Mouse (Mus musculus): Measurements from ENCODE around the gene Pitx1. TPM values are rescaled to one million over a fixed set of nuclear protein-coding genes. Genes with fewer than 3 reads are reported as not detected.

Pitx1 gene
- total and polyA plus RNA-seq, 2 experiments = not detected

DNA sequence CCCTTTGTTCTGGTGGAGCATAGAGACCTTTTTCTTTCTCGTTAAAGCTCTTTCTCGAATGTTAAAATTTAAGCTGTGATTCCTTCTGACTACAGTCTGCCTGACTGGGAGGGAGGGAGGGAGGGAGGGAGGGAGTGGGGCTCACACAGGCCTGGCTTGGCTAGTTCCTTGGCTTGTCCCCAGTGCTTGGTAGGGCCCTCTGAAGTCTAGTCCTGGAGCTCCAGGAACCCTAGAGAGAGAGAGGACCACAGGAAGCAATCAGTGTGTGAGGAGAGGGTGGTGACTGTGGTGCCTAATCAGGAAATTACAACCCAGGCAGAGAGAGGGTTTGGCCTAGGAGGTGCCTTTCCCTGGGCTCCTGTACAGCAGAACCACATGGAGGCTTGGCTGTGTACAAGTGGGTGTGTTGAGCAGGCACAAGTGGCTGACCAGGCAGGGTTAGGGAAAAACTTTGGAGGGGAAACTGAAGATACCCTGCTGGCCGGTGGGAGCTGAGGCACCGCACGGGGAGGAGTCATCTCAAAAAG lies 22.4 kb downstream of the Pitx1 start:
- TF ChIP-seq CTCF (IDR thresholded peaks at IDR 0.05; ENCODE audit: low read depth, low read length) (no peak), POLR2A (IDR thresholded peaks at IDR 0.05; ENCODE audit: extremely low read depth, insufficient read depth, low read length) (no peak)
- no peaks in the 10 kb centered on the region for H3K27me3 ChIP-seq (ENCODE audit: control insufficient read depth, insufficient read depth, low read length)

GRCm38 (mm10) chr13:55810947-55811346 lies 25.0 kb downstream of the Pitx1 start:
- Histone ChIP-seq H3K79me2 (ENCODE audit: control insufficient read depth, insufficient read depth, low read length) (no peaks in the 10 kb centered on the region), H3K36me3 (ENCODE audit: control insufficient read depth, insufficient read depth, low read length) (no peaks in the 10 kb centered on the region), H3K9ac (ENCODE audit: low read depth, low read length) (no peak overlapping the region), H3K27ac (replicated peaks; ENCODE audit: insufficient read depth, low read depth, low read length) (no peak overlapping the region), H3K4me3 (ENCODE audit: insufficient read depth, low read depth, low read length) (no peak overlapping the region), H3K4me1 (ENCODE audit: control insufficient read depth, insufficient read depth, low read length) (peaks cover 16% of the 10 kb centered on the region), H3K27me3 (ENCODE audit: control insufficient read depth, insufficient read depth, low read length) (no peaks in the 10 kb centered on the region)
- TF ChIP-seq CTCF (IDR thresholded peaks at IDR 0.05; ENCODE audit: low read depth, low read length) = no peak
- no peak for TF ChIP-seq POLR2A (IDR thresholded peaks at IDR 0.05; ENCODE audit: extremely low read depth, insufficient read depth, low read length)
- WGBS = 20% methylated on average over 5 of the region's 5 CpGs
- peak; percentile 97 for DNase-seq (ENCODE audit: extremely low read depth, low read depth, low spot score)

More for the DNA sequence above, 22.4 kb downstream of the Pitx1 start:
- no peak for DNase-seq (ENCODE audit: extremely low read depth, low read depth, low spot score)
- Histone ChIP-seq H3K36me3 (ENCODE audit: control insufficient read depth, insufficient read depth, low read length) (no peaks in the 10 kb centered on the region), H3K79me2 (ENCODE audit: control insufficient read depth, insufficient read depth, low read length) (no peaks in the 10 kb centered on the region), H3K4me3 (ENCODE audit: insufficient read depth, low read depth, low read length) (no peak overlapping the region), H3K4me1 (ENCODE audit: control insufficient read depth, insufficient read depth, low read length) (peaks cover 16% of the 10 kb centered on the region), H3K9ac (ENCODE audit: low read depth, low read length) (no peak overlapping the region), H3K27ac (replicated peaks; ENCODE audit: insufficient read depth, low read depth, low read length) (no peak overlapping the region)
- 78% methylated on average over 5 of the region's 5 CpGs for WGBS

- H3K4me3 ChIP-seq (ENCODE audit: insufficient read depth, low read depth, low read length) = no peak overlapping the region
- no peak overlapping the region for H3K9ac ChIP-seq (ENCODE audit: low read depth, low read length)
- H3K27me3 ChIP-seq (ENCODE audit: control insufficient read depth, insufficient read depth, low read length) = no peaks in the 10 kb centered on the region
- H3K79me2 ChIP-seq (ENCODE audit: control insufficient read depth, insufficient read depth, low read length) = no peaks in the 10 kb centered on the region
- TF ChIP-seq POLR2A (IDR thresholded peaks at IDR 0.05; ENCODE audit: extremely low read depth, insufficient read depth, low read length) (no peak), CTCF (IDR thresholded peaks at IDR 0.05; ENCODE audit: low read depth, low read length) (no peak)
- 95% methylated on average over 10 of the region's 10 CpGs for WGBS
- peaks cover 14% of the 10 kb centered on the region for H3K4me1 ChIP-seq (ENCODE audit: control insufficient read depth, insufficient read depth, low read length)
- no peak for DNase-seq (ENCODE audit: extremely low read depth, low read depth, low spot score)
- no peak overlapping the region for H3K27ac ChIP-seq (replicated peaks; ENCODE audit: insufficient read depth, low read depth, low read length)
- H3K36me3 ChIP-seq (ENCODE audit: control insufficient read depth, insufficient read depth, low read length) = no peaks in the 10 kb centered on the region
Observed at GRCm38 (mm10) chr13:55809707-55810106, 26.3 kb downstream of the Pitx1 start.

- DNase-seq (ENCODE audit: extremely low read depth, low read depth, low spot score) = no peak
- no peaks in the 10 kb centered on the region for H3K27me3 ChIP-seq (ENCODE audit: control insufficient read depth, insufficient read depth, low read length)
- H3K79me2 ChIP-seq (ENCODE audit: control insufficient read depth, insufficient read depth, low read length) = no peaks in the 10 kb centered on the region
- no peak overlapping the region for H3K9ac ChIP-seq (ENCODE audit: low read depth, low read length)
- H3K27ac ChIP-seq (replicated peaks; ENCODE audit: insufficient read depth, low read depth, low read length) = no peak overlapping the region
- no peaks in the 10 kb centered on the region for H3K36me3 ChIP-seq (ENCODE audit: control insufficient read depth, insufficient read depth, low read length)
- peaks cover 12% of the 10 kb centered on the region for H3K4me1 ChIP-seq (ENCODE audit: control insufficient read depth, insufficient read depth, low read length)
- no peak overlapping the region for H3K4me3 ChIP-seq (ENCODE audit: insufficient read depth, low read depth, low read length)
- WGBS = 76% methylated on average over 7 of the region's 7 CpGs
- TF ChIP-seq POLR2A (IDR thresholded peaks at IDR 0.05; ENCODE audit: extremely low read depth, insufficient read depth, low read length) = no peak
- TF ChIP-seq CTCF (IDR thresholded peaks at IDR 0.05; ENCODE audit: low read depth, low read length) = peak; percentile 38; the same call in 1 of the 2 replicates
Observed at GRCm38 (mm10) chr13:55809041-55809623, 26.9 kb downstream of the Pitx1 start.

DNA sequence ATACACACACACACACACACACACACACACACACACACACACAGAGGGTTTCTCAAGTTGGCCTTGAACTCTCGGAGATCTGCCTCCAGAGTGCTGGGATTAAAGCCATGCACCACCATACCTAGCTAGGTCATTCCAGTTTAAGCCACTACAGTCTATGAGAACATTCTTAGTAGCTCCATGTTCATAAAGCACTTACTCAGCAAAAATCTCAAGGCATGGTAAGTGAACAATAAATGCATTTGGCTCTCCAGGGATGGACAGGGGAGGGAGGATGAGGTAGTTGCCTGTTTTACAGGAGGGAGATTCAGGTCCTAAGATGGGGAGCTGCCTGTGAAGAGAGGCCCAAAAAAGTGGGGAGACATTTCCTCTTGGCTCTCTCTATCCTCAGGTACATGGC lies 32.0 kb downstream of the Pitx1 start:
- no peaks in the 10 kb centered on the region for H3K4me1 ChIP-seq (ENCODE audit: control insufficient read depth, insufficient read depth, low read length)
- no peaks in the 10 kb centered on the region for H3K36me3 ChIP-seq (ENCODE audit: control insufficient read depth, insufficient read depth, low read length)
- no peaks in the 10 kb centered on the region for H3K79me2 ChIP-seq (ENCODE audit: control insufficient read depth, insufficient read depth, low read length)
- 87% methylated on average over 1 of the region's 1 CpGs for WGBS
- H3K4me3 ChIP-seq (ENCODE audit: insufficient read depth, low read depth, low read length) = no peak overlapping the region
- TF ChIP-seq POLR2A (IDR thresholded peaks at IDR 0.05; ENCODE audit: extremely low read depth, insufficient read depth, low read length) = no peak
- TF ChIP-seq CTCF (IDR thresholded peaks at IDR 0.05; ENCODE audit: low read depth, low read length) = no peak
- no peak for DNase-seq (ENCODE audit: extremely low read depth, low read depth, low spot score)
- H3K27ac ChIP-seq (replicated peaks; ENCODE audit: insufficient read depth, low read depth, low read length) = no peak overlapping the region
- H3K9ac ChIP-seq (ENCODE audit: low read depth, low read length) = no peak overlapping the region
- H3K27me3 ChIP-seq (ENCODE audit: control insufficient read depth, insufficient read depth, low read length) = no peaks in the 10 kb centered on the region

GRCm38 (mm10) chr13:55801246-55801645 lies 34.7 kb downstream of the Pitx1 start:
- no peak overlapping the region for H3K4me3 ChIP-seq (ENCODE audit: insufficient read depth, low read depth, low read length)
- no peak overlapping the region for H3K9ac ChIP-seq (ENCODE audit: low read depth, low read length)
- no peaks in the 10 kb centered on the region for H3K4me1 ChIP-seq (ENCODE audit: control insufficient read depth, insufficient read depth, low read length)
- H3K36me3 ChIP-seq (ENCODE audit: control insufficient read depth, insufficient read depth, low read length) = no peaks in the 10 kb centered on the region
- DNase-seq (ENCODE audit: extremely low read depth, low read depth, low spot score) = no peak
- WGBS = 87% methylated on average over 2 of the region's 2 CpGs
- no peaks in the 10 kb centered on the region for H3K27me3 ChIP-seq (ENCODE audit: control insufficient read depth, insufficient read depth, low read length)
- H3K27ac ChIP-seq (replicated peaks; ENCODE audit: insufficient read depth, low read depth, low read length) = no peak overlapping the region
- TF ChIP-seq POLR2A (IDR thresholded peaks at IDR 0.05; ENCODE audit: extremely low read depth, insufficient read depth, low read length) (no peak), CTCF (IDR thresholded peaks at IDR 0.05; ENCODE audit: low read depth, low read length) (no peak)
- H3K79me2 ChIP-seq (ENCODE audit: control insufficient read depth, insufficient read depth, low read length) = no peaks in the 10 kb centered on the region
